Mouse (Mus musculus): ENCODE measurements around the gene Chat.

DNA sequence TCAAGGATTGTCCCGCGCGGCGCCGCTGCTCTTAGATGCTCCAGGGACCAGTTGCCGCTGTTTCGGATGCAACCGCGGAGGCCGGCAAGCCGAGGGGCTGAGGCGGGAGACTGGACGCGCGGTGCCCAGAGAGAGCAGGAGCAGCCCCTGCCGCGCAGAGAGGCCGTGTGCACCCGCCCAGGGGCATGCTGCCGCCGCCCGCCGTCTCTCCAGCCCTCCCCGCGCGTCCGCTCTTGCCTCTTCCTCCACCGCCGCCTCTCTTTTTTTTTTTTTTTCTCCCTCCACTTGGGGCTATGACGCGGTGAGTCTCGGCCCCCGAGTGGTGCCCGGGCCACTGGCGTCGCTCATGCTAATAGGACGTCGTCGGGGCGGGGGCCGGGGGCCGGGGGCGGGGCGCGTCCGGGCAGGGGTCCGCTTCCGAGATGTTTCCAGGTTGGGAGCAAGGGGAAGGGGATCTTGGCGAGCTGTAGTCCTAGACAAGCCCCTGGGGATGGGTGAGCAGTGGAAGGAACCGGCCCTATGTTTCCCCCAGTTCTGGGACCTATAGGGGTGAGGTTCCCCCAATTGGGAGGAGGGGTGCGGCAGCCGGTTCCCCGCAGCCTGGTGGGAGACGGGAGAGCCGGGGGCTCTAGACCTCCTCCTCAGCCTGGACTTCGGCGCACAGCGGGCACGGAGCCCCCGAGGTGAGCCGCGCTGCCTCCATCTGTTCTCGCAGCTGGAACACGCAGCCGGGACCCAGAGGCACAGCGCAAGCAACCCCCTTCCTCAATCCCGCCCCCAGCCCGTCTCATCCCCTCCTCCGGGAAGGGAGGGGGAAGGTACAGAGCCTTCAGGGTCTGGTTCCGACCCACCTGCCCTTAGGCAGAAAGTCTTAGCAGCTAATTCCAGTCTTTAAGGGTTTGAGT, 936 bp downstream of the Chat start, which contains the start of gene Slc18a3:
- no peak for TF ChIP-seq GATA1 (IDR thresholded peaks at IDR 0.05; ENCODE audit: borderline replicate concordance, low read length)
- no peak for TF ChIP-seq FLI1 (IDR thresholded peaks at IDR 0.05; ENCODE audit: low read length)

Measured in megakaryocyte, embryonic 14.5 days (primary cell).